Mouse (Mus musculus): ENCODE data around the gene Ppp1r21.

DNA sequence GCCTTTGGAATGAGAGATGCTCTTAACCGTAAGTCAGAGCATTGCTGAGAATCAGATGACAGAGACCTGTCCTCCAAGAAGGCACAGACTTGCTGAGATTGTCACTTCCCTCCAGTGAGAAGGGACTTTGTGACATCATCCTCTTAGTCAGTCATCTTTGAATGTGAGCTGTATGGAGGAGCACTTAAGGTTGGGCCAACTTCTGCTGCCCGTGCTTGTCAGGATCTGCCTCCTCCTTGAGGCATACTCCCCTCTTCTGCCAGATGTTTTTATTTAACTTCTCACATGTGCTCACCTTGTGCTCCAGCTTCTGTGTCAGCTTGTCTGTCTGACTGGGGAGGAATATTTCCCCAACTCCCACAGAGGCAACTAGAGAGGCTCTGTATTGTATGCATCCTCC lies 81.1 kb downstream of the Ppp1r21 start:
- TF ChIP-seq GATA1 (IDR thresholded peaks at IDR 0.05; ENCODE audit: low read length) (no peak), TAL1 (IDR thresholded peaks at IDR 0.05; ENCODE audit: low read length) (no peak)

All from erythroblast, embryonic 14.5 days (primary cell).